Mouse (Mus musculus) CD4-positive, CD25-positive, alpha-beta regulatory T cell, adult 4 months (primary cell): ENCODE measurements around the gene Sort1. TPM values are rescaled to one million over a fixed set of nuclear protein-coding genes. Genes with fewer than 3 reads are reported as not detected.

Experiments
- ATAC-seq: one replicate; pipeline ENCODE4 v1.8.0; 2017
- polyA plus RNA-seq, 2 experiments: library from polyadenylated mRNA; unstranded; fragments of 100-300 nt; shearing (Covaris generic); gene quantifications; one replicate each; pipeline ENCODE4 v1.2.1; 2017

The Sort1 gene
- polyA plus RNA-seq, 2 experiments from 2014 or later, result 0.09 TPM; not detected in 1

DNA sequence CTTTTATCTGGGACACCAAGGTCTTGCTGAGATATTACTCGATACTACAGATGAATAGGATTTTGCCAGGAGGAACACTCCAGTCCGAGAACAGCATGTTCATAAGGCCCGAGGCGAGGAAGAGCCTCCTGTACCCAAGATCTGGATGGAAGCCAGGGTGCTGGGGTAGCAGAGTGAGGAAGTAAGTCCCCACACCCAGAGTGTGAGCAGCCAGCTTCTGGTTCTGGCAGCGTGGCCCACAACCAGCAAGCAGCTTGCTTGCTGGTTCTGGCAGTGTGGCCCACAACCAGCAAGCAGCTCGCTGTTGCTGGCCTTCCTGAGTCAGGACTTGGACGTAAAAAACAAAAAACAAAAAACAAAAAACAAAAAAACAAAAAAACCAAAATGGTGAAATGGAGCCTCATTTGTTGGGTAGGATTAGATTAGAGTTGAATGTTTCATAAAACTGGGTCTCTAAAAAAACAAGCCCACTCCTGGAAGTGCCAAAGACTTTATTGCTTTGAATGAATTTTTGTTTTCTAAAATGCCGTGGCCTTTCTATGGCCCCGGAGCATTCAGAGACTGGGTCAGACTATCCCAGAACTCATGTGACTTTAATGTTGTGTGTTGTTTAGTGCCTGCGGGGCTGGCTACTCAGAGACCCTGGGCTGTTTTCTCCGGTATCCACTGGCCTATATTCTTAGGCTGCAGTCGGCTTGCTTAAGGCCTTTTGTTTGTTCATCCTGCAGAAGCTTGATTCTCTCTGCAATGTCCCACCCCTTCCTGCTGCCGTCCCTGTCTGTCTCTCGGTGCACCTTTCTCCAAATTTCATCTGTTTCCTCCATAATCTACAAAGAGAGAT is 11.7 kb downstream of the Sort1 start:
- ATAC-seq, result no peak

DNA sequence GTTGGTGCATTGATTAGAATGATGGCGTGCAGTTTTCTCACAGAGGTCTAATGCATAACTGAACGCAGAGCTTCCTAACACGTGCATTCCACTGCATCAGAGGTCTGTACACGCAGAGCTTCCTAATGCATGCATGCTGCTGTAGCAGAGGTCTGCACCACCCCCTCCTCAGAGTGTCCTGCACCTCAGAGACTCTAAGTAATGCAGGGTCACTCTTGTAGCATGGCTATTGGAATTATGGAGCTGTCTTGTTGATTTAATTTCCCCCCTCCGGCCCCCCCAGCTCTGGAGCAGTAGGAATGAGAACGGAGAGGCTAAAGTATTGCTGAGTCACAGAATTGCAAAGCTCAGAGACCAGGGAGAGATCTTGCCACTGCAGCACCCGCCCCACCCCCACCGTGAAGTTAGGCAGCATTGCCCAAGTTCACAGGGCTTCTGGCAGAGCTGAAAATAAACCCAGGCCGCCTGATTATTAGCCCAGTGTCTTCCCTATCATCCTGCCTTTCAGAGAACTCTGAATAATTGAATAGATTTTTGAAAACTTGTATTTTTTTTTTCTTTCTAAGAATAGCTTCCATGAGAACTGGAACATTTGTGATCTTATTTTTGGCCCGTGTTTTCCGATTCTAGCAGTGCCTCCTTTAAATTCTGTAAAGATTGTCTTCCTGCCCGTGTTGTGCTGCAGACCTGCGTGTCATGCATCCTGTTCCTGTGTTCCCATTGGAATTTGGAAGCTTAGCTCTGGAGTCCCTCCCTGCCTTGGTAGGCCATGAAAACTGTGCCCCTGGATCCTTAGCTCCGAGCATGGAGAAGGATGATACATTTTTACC is 12.6 kb downstream of the Sort1 start:
- no peak for ATAC-seq

DNA sequence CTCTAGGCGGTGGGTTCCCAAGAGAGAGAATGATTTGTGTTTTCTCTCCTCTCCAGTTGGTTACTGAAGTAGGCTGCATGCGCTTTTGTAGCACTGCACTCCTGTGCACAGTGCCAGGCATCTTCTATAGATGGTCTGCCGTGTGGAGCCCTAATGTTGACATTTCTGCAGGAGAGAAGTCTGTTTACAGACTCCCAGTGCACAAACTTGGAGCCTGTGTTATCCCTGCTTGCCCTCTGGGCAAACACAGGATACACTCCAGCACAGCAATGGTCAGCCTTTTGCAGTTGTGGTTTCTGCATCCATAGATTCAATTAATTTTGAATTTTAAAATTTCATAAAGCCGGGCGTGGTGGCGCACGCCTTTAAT is 13.2 kb downstream of the Sort1 start:
- ATAC-seq, result no peak

DNA sequence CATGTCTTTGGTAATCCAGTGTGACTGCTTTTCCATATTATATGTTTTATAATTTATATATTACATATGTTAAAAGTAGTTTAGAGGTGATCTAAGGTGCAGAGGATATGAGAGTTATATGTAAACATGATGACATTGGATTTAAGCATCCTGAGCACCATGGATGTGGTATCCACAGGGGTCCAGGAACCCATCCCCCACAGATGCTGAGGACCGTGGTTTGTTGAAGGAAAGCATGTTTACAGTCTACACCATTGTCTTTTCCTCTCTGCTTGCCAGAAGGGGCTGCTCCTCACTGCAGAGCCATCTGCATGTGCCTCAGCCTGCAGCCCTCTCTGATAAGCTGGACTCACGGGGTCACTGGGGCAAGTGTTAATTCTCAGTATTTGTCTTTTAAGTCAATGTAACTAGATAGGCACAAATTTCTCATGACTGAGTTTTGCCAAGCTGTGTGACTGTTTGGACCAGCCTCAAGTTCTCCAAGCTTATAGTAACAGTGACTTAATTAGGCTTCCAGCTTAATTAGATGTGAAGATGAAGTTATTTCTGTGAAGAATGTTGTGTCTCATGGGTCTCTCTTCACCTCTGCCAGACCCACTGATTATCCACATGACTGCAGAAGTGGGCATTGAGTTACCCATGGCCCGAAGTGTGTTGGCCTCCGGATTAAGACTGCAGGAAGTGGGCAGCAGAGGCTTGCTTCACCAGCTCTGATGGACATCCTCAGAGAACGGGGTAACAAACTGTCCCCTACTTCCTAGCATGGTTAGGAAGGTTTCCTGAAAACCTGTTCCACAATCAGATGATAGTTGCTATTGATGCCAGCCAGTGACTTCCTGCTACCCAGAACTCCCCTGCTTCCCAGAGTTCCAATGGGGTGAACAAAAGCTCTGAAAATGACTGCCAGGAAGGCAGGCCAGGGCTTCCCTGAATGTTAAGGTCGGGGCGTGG is 14.0 kb downstream of the Sort1 start:
- no peak for ATAC-seq

DNA sequence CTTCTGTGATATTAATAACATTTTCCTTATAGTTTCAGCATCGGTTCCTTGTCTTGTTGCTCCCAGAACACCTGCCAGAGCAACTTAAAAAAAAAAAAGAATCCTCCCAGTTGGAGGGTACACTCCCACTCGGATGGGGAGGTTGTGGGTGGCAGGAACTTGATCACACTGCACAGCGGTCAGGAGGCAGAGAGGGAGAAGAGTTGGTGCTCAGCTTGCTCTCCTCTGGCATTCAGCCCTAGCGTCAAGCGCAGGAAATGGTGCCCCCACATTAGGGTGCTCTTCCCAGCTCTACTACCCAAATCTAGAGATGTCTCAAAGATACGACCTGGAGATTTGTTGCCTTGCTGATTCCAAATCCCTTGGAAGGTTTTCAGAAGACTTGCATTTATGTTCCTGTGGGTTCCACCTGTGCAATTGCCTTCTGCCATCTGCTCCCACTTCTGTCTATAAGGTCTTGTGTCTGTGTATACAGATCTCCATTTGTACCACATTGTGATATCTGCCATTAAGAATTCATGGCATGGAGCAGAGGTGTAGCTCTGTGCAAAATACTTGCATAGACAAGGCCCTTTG is 16.7 kb downstream of the Sort1 start:
- ATAC-seq, result no peak

DNA sequence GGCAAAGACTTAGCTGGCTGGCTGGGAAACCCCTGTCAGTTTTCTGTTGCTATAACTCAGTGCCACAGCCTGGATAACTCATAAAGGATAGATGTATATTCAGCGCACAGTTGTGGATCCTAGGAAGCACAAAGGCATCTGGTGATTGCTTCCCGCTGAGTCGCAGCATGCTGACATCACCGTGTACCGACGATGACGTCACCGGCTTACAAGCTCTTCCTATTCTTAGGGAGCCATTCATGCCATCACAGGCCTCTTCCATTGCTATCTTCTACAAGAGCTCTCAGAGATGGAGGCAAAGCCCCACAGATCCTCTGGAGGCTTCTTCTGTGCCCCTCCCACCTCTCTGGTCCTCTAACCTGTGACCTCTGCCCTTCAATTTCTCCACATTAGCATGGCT is 19.8 kb downstream of the Sort1 start:
- no peak for ATAC-seq

DNA sequence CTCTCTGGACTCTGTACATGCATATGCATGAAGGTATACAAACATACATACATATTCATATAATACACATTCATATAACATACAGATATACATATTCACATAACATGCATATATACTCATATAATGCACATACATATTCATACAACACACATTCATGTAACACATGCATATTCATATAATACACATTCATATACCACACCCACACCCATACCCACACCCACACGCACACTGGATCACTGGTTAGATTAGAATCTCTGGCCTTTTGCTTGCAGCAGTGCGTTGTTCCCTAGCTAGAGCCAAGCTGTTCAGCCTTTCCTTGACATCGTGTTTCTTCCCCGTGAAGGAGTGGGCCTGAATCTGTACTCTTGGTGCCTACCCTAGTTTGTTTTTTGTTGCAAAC is 20.9 kb downstream of the Sort1 start:
- no peak for ATAC-seq

DNA sequence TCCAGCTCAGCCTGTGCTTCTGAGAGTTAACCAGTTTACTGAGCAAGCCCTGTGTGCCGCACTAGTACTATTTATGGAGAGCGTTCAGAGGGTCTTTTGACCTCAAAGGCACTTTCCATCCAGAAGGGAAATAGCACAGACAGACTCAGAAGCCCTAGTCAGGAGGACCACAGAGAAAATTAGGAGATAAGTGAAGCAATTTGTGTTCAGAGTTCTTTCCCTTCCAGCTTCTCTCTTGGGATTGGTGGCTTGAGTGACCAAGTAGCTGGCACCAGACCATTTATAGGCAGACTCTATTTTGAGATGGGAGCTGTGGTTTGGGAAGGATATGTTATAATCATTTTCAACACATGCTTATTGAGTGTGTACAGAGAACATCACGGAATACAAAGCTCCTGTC is 22.5 kb downstream of the Sort1 start:
- ATAC-seq, result no peak

DNA sequence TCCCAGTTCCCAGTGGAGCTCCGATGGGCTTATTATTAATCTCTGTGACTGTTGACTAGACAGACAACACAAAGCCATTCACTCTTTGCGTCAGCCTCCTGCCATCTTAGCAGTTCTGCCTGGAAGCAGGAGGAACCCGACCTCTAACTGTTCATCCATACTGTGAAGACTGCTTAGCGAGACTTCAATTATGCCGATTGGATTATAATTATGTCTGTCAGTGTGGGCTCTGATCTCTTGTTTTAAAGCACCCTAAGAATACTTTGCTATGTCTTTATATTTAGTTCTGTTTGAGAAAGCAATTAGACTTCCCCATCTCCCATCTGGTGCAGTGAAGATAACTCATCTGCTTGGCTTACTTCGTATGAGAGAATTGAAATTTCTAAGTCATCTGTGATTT is 23.6 kb downstream of the Sort1 start:
- ATAC-seq, result no peak

DNA sequence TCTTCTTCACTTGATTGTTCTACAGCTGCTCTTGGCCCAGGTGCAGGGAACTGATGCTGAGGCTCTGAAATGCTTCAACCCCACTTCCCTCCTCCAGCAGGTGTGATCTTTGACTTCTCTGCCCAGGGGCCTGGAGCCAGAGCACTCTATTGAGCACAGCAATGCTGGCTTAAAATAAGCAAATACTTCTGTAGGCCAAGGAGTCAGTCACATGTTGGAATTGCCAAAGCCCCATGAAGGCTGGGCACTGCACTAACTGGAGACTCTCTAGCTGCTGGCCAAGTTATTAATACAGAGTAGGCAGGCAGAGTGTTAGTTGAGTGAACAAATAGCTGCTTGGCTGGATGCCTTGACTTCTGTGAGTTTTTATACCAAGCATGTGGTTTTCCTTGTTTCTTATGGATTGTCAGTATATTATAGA is 27.0 kb downstream of the Sort1 start:
- ATAC-seq, result no peak

DNA sequence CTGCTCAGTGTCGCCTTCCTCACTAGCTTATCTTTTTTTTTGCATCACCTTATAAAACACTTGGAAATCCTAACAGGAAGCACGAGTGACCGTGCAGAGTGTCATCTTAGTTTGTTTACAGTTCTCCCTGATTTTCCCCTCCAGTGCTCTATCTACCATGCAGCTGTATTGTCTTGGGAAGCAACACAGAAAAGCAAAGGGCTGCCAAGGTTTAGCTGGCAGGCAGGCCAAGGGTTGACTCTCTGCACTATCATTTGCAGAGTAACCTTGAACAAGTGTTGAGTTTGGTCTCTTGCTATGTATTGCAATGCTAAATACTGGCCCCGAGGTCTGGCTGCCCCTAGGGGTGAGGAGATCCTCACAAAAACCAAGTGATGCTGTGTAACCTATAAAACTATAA is 27.8 kb downstream of the Sort1 start:
- ATAC-seq, result no peak

DNA sequence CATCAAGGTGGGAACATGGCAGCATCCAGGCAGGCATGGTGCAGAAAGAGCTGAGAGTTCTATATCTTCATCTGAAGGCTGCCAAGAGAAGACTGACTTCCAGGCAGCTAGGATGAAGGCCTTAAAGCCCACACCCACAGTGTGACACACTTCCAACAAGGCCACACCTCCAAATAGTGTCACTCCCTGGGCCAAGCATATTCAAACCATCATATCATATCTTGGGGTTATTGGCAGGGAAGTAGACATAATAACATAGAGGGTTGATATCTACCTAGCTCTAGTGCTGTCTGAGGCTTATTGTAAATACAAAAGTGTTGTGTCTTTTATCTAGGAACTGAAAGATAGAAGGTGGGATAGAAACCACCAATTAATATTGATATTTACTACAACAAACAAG is 28.5 kb downstream of the Sort1 start:
- ATAC-seq, result no peak

DNA sequence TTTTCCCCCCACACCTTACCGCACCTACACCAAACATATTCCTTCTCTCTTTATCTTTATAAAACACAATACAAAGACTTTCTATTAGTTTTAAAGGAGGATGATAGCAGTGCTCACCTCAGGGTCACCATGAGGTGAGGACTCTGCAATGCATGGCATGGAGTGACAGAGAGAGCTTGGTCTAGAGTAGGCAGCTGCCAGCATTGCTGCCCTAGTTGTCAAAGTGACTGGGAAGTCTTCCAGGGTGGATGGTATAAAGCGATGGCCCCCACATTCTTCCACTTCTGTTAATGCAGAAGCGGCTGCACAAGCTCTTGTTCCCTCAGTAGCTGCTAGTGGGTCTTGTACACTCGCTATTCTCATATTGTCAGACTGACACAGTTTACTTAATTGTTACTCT is 29.3 kb downstream of the Sort1 start:
- no peak for ATAC-seq

DNA sequence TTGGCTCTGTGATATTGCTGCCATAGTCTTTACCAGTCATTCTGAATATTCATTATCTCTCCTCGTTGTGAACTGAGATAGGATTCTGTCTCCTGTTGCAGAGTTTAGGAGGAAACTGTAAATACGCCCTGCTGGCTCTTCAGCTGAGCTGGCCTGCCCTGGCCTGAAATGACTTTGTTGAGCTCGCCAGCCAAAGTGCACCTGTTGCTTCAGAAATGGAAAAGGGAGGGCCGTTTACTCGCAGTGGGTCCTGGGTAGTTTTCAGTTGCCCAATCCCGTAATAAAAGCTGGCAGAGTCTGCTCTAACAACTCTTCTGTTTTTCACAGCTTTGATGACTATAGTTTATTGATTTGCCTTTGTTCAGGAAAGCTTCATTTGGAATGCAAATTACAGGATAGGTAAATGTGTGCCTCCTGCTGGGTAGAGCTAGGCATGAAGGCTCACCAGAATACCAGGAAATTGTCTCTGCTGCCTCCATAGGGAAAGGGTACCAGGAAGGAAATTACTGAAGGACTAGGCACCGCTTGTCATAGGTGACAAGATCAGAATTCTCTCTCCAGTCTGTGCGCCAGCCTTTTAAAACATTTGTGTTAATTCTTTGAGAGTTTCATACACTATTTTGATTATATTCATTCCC is 30.3 kb downstream of the Sort1 start:
- no peak for ATAC-seq

DNA sequence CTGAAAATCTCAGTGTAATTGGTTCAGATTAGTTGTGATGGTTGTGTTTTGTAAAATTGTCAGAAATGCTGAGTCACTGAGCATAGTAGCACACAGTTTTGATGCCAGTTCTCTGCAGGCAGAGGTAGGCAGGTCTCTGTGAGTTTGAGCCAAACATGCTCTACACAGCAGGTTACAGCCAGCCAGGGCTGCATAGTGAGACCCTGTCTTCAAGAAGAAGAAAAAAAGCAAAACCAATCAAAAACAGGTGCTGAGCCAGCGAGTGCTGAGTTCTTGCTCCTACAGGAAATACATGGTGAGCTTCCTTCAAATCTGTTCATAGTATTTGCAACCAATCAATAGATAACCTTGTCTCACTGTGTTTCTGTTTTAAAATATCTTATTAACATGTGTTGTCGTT is 34.6 kb downstream of the Sort1 start:
- ATAC-seq, result no peak

DNA sequence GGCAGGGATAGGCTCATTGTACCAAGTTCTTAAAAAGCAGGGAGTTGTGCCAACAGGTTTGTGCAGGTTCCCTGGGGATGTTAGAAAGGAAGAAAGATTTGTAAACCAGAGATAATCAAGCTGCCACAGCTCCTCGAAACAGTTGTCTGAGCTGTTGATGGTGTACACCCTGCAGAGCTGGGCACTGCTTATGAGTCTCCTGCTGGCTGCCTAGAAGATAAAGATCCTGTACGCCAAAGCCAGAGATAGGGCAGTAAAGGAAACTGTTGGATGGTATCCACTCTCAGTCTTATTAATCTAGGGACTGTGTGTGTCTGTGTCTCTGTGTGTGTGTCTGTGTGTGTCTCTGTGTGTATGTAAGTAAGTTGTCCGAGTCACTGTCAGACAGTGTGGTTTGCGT is 37.8 kb downstream of the Sort1 start:
- no peak for ATAC-seq

DNA sequence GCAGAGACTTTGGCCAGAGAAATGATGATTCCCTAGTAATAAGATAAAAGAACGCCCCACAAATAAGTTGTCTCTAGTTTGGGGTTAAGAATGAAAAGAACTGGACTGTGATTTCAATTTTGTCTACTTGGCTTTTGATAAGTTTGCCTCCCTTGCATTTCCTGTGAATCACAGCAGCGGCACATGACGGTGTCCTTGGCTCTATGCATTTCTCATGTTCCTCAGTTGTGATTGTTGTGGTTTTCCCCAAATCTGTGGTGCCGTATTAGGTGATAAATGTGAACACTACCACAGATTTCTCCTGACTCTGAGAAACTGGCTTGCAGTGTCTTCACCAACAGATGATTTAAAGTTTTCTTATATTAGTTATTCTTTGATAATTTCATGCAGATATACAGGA is 38.3 kb downstream of the Sort1 start:
- ATAC-seq, result no peak

DNA sequence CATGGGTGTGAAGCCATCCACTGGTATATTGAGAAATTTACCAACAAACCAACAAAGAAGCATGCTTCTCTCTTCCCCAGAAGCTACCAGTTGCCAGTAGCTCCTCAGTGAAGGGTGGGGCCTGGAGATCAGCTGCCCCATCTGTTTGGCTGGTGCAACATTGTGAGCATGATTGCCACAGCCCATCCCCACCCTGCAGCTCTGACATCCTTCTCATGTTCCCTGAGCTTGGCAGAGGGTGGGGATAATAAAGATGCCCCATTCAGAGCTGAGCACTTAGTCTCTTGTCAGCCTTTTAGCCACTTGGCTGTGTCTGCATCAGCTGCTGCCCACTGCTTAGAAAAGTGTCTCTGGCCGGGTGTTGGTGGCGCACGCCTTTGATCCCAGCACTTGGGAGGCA is 39.1 kb downstream of the Sort1 start:
- ATAC-seq, result no peak

DNA sequence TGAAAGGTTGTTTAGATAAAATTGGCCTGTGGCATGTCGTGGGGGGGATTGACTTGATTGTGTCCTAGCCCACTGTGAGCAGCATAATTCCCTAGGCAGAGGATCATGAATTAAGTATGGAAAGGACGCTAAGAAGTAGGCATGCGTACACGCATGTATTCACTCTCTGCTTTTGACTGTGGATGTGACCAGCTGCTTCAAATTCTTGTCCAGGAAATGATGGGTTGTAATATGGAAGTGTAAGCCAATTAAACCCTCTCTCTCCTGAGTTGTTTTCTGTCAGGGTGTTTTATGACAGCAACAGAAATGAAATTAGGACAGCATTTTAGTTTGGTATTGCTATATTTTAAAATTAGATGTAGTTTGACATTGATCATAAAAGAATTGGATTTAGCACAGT is 41.0 kb downstream of the Sort1 start:
- no peak for ATAC-seq

DNA sequence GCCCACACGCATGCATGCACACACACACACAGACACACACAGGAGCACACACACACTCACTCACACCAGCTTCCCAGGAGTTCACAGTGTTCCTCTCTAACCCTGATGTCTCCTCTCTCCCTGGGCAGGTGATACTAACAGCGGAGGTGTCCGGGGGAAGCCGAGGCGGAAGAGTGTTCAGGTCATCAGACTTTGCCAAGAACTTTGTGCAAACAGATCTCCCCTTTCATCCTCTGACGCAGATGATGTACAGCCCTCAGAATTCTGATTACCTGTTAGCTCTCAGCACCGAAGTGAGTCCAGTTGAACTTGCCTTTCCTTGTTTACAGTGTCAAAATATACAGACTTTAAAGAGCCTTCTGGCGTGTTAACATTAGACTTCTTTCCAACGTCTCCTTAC is 41.6 kb downstream of the Sort1 start:
- no peak for ATAC-seq

DNA sequence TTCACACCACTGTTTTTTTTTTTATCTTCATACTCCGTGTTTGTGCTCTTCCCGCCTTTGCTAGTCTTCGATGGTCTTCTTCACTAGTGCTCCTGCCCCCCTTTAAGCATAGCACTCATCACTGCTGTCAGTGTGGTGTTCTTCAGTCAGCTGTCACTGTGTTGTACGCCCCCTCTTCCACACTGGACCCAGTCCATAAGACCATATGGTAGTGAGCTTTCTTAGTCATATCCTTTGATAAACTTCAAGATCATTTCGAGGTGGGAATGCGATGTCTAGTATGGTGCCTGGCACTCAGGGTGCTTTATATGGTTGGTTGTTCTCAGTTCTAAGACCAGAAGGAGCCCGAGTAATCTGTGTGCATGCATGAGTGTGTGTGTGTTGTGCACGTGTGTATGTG is 43.4 kb downstream of the Sort1 start:
- ATAC-seq, result no peak

DNA sequence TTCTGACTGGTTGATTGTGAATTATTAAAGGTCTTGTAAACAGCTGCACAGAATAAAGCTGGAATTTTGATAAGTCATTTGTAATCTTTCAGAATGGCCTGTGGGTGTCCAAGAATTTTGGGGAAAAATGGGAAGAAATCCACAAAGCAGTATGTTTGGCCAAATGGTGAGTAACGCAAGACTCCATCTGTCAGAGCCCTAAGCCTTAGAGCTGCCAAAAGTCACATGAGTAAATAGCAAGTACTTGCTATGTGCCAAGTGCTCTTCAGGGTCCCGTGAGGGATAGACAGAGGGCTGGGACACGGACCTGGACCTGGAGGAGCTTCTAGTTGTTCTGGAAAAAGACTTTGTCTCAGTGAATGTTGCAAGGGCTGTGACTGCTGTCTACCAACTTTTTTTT is 44.0 kb downstream of the Sort1 start:
- no peak for ATAC-seq
